14 mouse cellular contexts compared by ENCODE assay signal in the genomic region with DNA sequence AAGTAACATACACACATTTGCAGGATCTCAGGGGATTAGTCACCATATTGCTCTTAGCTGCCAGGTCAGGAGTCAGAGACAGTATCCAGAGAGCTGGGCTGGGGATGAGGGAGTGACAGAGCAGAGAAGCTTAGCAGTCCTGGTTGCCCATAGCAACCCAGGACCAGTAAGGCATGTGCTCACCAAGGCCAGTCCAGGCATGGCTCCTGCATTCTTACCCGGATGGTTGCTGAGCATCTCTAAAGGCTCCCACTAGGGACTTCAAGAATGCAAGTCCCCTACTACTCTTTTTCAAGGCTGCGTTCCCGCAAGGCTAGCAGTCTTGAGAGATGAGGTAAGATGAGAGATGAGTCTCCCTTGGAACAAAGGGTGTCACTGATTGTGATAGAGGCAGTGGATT. TPM values are rescaled to one million over a fixed set of nuclear protein-coding genes. Genes with fewer than 3 reads are reported as not detected.
A peak's percentile ranks its signal among the peaks of the same experiment; 100 is the strongest.
DNase-seq lines count a peak whose midpoint lies in the region; ATAC-seq lines count a peak whose summit lies in the region.
"Had no signal": no experiment of that assay in that cellular context is flagged by ENCODE, and none has a peak within 500 bp of the region (broad histone marks: within the 10 kb centered on the region; RNA-seq: fewer than 3 reads in every experiment).

No protein-coding gene starts in this region.

- intact Hi-C loops in left cerebral cortex, postnatal 10 days (cut with DNase I): no loop called here

- no peak overlapping the region for H3K27ac ChIP-seq in limb, embryonic 12.5 days
- no peak overlapping the region for H3K27ac ChIP-seq in limb, embryonic 10.5 days
- no peak overlapping the region for H3K27ac ChIP-seq in forebrain, embryonic 15.5 days (replicated peaks)
- H3K27ac ChIP-seq in midbrain, embryonic 10.5 days (replicated peaks): peak overlapping the region; percentile 75
- H3K27ac ChIP-seq: heart, embryonic 15.5 days; liver, embryonic 15.5 days; stomach, postnatal 0 days had no signal

- no peak overlapping the region for H3K9ac ChIP-seq in limb, embryonic 12.5 days (replicated peaks)
- H3K9ac ChIP-seq in forebrain, embryonic 15.5 days (replicated peaks): no peak overlapping the region
- H3K9ac ChIP-seq: heart, embryonic 15.5 days; liver, embryonic 15.5 days had no signal

- no peaks in the 10 kb centered on the region for H3K9me3 ChIP-seq in limb, embryonic 12.5 days
- no peaks in the 10 kb centered on the region for H3K9me3 ChIP-seq in limb, embryonic 10.5 days (replicated peaks)
- no peaks in the 10 kb centered on the region for H3K9me3 ChIP-seq in forebrain, embryonic 15.5 days
- H3K9me3 ChIP-seq in midbrain, embryonic 10.5 days (replicated peaks): no peaks in the 10 kb centered on the region
- H3K9me3 ChIP-seq: heart, embryonic 15.5 days; liver, embryonic 15.5 days had no signal

- H3K36me3 ChIP-seq in limb, embryonic 12.5 days: no peaks in the 10 kb centered on the region
- H3K36me3 ChIP-seq in limb, embryonic 10.5 days: no peaks in the 10 kb centered on the region
- no peaks in the 10 kb centered on the region for H3K36me3 ChIP-seq in forebrain, embryonic 15.5 days
- no peaks in the 10 kb centered on the region for H3K36me3 ChIP-seq in midbrain, embryonic 10.5 days
- H3K36me3 ChIP-seq: heart, embryonic 15.5 days; liver, embryonic 15.5 days had no signal

- H3K27me3 ChIP-seq in limb, embryonic 12.5 days: no peaks in the 10 kb centered on the region
- H3K27me3 ChIP-seq in limb, embryonic 10.5 days (ENCODE audit: low read depth, poor library complexity, severe bottlenecking): no peaks in the 10 kb centered on the region
- no peaks in the 10 kb centered on the region for H3K27me3 ChIP-seq in forebrain, embryonic 15.5 days
- H3K27me3 ChIP-seq in midbrain, embryonic 10.5 days (ENCODE audit: low read depth, poor library complexity, severe bottlenecking): no peaks in the 10 kb centered on the region
- H3K27me3 ChIP-seq: heart, embryonic 15.5 days; liver, embryonic 15.5 days had no signal

- H3K4me1 ChIP-seq in limb, embryonic 12.5 days (replicated peaks): no peaks in the 10 kb centered on the region
- no peaks in the 10 kb centered on the region for H3K4me1 ChIP-seq in limb, embryonic 10.5 days
- H3K4me1 ChIP-seq in forebrain, embryonic 15.5 days: no peaks in the 10 kb centered on the region
- peaks cover 21% of the 10 kb centered on the region for H3K4me1 ChIP-seq in midbrain, embryonic 10.5 days
- H3K4me1 ChIP-seq: heart, embryonic 15.5 days; liver, embryonic 15.5 days had no signal

- 0 out of 2 replicates have a peak, but pooled peaks have one; percentile 42 for ATAC-seq in limb, embryonic 12.5 days (ENCODE audit: insufficient number of reproducible peaks, insufficient read depth, low FRiP score, low TSS enrichment, low read depth)
- ATAC-seq in forebrain, embryonic 15.5 days (replicated peaks): peak; percentile 61; the same call in 1 of the 2 replicates
- no peak for ATAC-seq in activated CD4-positive, CD25-positive, alpha-beta regulatory T cell, adult 4 months

- H3K4me3 ChIP-seq in limb, embryonic 12.5 days (replicated peaks): no peak overlapping the region
- no peak overlapping the region for H3K4me3 ChIP-seq in limb, embryonic 10.5 days
- no peak overlapping the region for H3K4me3 ChIP-seq in forebrain, embryonic 15.5 days
- H3K4me3 ChIP-seq in midbrain, embryonic 10.5 days: 0 out of 2 replicates have a peak overlapping the region, but pooled peaks have one; percentile 7
- H3K4me3 ChIP-seq: heart, embryonic 15.5 days; liver, embryonic 15.5 days had no signal

- H3K4me2 ChIP-seq in limb, embryonic 12.5 days: no peak overlapping the region
- no peak overlapping the region for H3K4me2 ChIP-seq in forebrain, embryonic 15.5 days (replicated peaks)
- H3K4me2 ChIP-seq: heart, embryonic 15.5 days; liver, embryonic 15.5 days had no signal

- DNase-seq in limb, embryonic 10.5 days (ENCODE audit: low spot score): no peak
- peak; percentile 64 for DNase-seq in midbrain, embryonic 10.5 days (ENCODE audit: low spot score)
- no peak for DNase-seq in left cerebral cortex, postnatal 10 days (ENCODE audit: extremely low spot score in 1 of 2, low spot score in 2 of 2)
- no peak for DNase-seq in adrenal gland, adult 2 months
- no peak for DNase-seq in left cerebral cortex, adult 9 months (ENCODE audit: low spot score in 2 of 2)
- DNase-seq: gastrocnemius, postnatal 36 days; kidney, adult 8-10 months; right cerebral cortex, postnatal 4 days had no signal

- 61% methylated on average over 3 of the region's 3 CpGs for WGBS in limb, embryonic 12.5 days
- WGBS in limb, embryonic 10.5 days: 75% methylated on average over 3 of the region's 3 CpGs
- 27% methylated on average over 3 of the region's 3 CpGs for WGBS in forebrain, embryonic 15.5 days
- 8% methylated on average over 3 of the region's 3 CpGs for WGBS in midbrain, embryonic 10.5 days

RNA-seq across cellular contexts. Expression of a gene that starts 31.9 kb away (rescaled TPM):
- 182 and 186 TPM in 2 replicates for polyA plus RNA-seq in limb, embryonic 12.5 days (2016; fragmentation: Nextera tagmentation; extraction: Ambion mirVana)
- polyA plus RNA-seq in limb, embryonic 10.5 days (2016; fragmentation: Nextera tagmentation; extraction: Ambion mirVana): 179 and 185 TPM in 2 replicates
- polyA plus RNA-seq in forebrain, embryonic 15.5 days (2015; fragmentation: Nextera tagmentation; extraction: Ambion mirVana): 163 and 170 TPM in 2 replicates
- polyA plus RNA-seq in midbrain, embryonic 10.5 days (2016; fragmentation: Nextera tagmentation; extraction: Ambion mirVana): 177 and 181 TPM in 2 replicates
- polyA plus RNA-seq in activated CD4-positive, CD25-positive, alpha-beta regulatory T cell, adult 4 months (2017; shearing (Covaris generic)): 100 to 1,000 TPM; 232 to 234 TPM
- 10 to 100 TPM; 70.8 to 76.6 TPM for total RNA-seq in left cerebral cortex, postnatal 10 days (2021)
- total RNA-seq in adrenal gland, adult 2 months (2021): 100 to 1,000 TPM; 120 to 145 TPM
- polyA plus RNA-seq in adrenal gland, adult 2 months (2012; rRNA removed): 2.1 and 2.5 TPM in 2 replicates

RNA-seq across cellular contexts. Expression of a gene that starts 32.0 kb away (rescaled TPM):
- polyA plus RNA-seq in limb, embryonic 12.5 days (2016; fragmentation: Nextera tagmentation; extraction: Ambion mirVana): 0.29 and 0.42 TPM in 2 replicates
- 0.09 and 0.28 TPM in 2 replicates for polyA plus RNA-seq in limb, embryonic 10.5 days (2016; fragmentation: Nextera tagmentation; extraction: Ambion mirVana)
- 0.45 and 0.52 TPM in 2 replicates for polyA plus RNA-seq in forebrain, embryonic 15.5 days (2015; fragmentation: Nextera tagmentation; extraction: Ambion mirVana)
- polyA plus RNA-seq in midbrain, embryonic 10.5 days (2016; fragmentation: Nextera tagmentation; extraction: Ambion mirVana): 0.10 and 0.15 TPM in 2 replicates
- polyA plus RNA-seq in activated CD4-positive, CD25-positive, alpha-beta regulatory T cell, adult 4 months (2017; shearing (Covaris generic)): 1 to 10 TPM; 1.8 to 2.7 TPM
- 1 to 10 TPM; 1.6 to 2.6 TPM for total RNA-seq in left cerebral cortex, postnatal 10 days (2021)
- total RNA-seq in adrenal gland, adult 2 months (2021): under 1 TPM; 0.29 to 0.41 TPM
- polyA plus RNA-seq in adrenal gland, adult 2 months (2012; rRNA removed): 0.36 and 0.37 TPM in 2 replicates
- total RNA-seq: gastrocnemius, postnatal 36 days had no signal
- polyA plus RNA-seq: liver, embryonic 15.5 days had no signal

Comparison
In these comparisons a context has a peak if more than half of its experiments do, and no peak if none do; other contexts are left out.
1. RNA of a gene that starts 31.9 kb away (polyA plus RNA-seq): 232 to 234 TPM in activated CD4-positive, CD25-positive, alpha-beta regulatory T cell, adult 4 months, 182 to 186 TPM in limb, embryonic 12.5 days, 177 to 181 TPM in midbrain, embryonic 10.5 days, 179 to 185 TPM in limb, embryonic 10.5 days and 163 to 170 TPM in forebrain, embryonic 15.5 days; 2.1 to 2.5 TPM in adrenal gland, adult 2 months; every median in the first group is over 10 times any median in the second.